Mouse (Mus musculus): ENCODE data around the gene Cfap61.

Cfap61 gene

DNA sequence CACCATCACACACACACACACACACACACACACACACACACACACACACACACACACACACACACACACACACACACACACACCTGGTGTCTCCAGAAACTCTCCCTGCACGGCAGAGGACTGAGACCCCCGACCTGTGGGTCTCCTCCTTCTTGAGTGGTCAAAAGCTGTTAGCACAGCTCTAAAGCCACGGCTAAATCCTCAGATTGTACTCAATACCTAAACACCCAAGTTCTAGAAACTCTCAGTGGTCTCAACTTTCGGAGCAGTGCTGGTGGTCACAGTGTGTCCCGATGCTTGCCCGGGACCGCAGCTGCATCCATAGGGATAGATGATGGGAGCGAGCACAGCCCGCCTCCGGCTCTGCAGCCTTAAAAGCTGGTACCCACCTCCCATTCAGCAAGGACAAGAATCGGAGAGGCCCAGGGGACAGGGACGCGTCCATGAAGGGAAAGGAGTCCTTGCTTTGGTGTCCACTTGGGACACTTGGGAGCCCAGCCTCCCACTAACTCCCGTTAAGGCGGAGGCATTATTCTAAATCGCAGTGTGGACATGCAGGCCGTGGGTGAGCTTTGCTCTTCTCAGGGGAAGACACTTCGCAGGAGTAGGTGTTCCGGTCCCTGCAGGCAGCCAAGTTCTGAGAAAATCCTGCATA, 284.4 kb downstream of the Cfap61 start:
- in situ Hi-C loops (cut with MboI, MseI), result loop anchor here (25.0 kb wide), 1 partner anchor 968 kb away; the partner anchor contains the start of gene Nkx2-2

DNA sequence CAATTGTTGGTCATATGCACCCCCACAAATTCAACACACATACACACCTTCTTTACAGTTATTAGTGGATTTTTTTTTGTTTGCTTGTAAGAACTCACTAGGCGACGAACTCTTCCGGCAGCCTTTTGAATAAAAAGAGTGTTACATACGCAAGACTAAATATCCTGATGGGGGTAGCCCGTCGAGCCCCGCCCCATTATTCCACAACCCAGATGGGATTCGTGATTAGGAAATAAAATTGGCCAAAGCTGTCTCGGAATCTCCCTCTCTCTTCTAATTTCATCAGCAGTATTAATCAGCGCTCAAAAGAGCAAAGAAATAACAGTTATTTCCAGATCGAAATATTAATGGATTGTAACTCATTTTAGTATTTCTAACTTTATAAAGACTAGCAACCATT, 285.2 kb downstream of the Cfap61 start:
- in situ Hi-C loops (cut with MboI, MseI), result loop anchor here (25.0 kb wide), 1 partner anchor 968 kb away; the partner anchor contains the start of gene Nkx2-2

DNA sequence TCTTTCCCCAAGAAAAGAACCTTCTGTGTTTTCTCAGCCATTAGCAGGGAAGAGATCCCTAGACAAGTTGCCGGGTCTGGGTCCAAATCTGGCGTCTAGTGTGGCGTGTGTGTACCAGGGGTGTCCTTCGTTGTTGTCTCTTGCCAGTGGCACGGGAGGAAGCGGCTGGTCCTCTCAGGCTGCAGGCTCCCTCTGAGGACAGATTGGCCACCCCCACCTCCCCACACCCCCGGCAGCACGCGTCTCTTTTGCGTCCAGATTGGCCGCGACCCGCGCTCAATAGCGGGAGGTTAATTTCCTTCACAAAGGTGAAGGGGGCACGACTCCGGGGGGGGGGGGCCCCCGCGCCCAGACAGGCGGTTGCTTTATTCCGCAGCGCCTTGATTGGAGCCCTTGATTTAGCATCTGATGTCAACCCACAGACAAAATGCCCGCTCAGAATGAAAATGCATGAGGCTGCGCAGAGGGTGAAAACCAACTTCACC, 286.0 kb downstream of the Cfap61 start:
- in situ Hi-C loops (cut with MboI, MseI), result loop anchor here (25.0 kb wide), 1 partner anchor 967 kb away; the partner anchor contains the start of gene Nkx2-2

DNA sequence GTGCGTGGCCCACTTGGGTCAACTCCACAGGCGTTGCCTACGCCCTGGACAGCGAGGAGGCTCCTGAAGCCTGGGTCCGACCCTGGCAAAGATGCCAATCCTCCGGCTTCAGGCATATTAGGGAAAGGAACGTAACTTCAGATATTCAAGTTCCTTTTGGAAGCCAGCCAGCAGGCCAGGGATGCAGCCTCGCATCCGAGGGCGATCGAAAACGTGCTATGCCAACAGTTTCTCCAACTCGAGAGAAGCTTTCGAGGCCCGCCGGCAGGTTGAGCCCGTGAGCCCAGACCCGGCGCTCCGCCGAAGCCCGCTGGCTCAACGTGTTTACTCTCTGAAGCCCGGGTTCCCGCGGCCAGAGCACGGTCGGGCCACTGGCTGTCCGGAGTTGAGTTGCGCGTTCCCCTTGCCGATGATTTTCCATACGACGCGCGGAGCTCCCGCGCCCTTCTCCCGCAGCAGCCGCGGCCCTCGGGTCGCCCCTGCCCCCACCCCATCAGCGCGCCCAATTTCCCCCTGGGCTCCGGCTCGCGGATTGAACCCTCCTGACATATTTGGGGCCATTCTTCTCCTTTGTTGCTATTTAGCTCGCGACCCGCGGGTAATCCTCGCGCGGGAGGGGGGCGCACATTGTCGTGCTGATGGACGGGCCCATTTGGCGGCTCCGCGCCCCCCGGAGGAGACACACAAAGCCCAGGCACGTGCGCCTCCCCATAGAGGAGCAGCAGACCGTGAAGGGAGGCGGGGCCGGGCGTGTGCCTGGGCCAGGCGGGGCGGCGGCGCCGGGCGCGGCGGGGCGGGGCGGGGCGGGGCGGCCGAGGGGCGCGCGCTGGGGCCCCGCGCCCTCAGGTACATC, 286.7 kb downstream of the Cfap61 start, which contains the start of gene Insm1:
Gene Insm1, plus strand, starts transcription at position 846 of the 853 bp plus-strand sequence.
- in situ Hi-C loops (cut with MboI, MseI), result loop anchor here (25.0 kb wide), 1 partner anchor 966 kb away; the partner anchor contains the start of gene Nkx2-2

DNA sequence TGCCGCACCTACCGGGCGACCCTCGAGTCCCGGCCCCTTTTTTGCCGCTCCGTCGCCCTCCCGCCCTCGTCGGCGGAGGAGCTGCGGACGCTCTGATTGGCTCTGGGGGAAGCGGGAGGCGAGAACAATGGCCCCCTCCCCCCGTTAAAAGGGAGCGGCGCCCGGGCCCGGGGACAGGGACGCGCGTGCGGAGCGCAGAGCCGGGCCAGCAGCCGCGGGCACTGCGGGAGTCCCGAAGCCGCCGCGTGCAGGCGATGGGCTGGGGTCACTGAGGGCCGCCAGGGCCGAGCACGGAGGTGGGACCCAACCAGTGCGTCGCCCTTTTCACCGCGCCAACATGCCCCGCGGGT, 287.3 kb downstream of the Cfap61 start:
- in situ Hi-C loops (cut with MboI, MseI), result loop anchor here (25.0 kb wide), 1 partner anchor 965 kb away; the partner anchor contains the start of gene Nkx2-2

DNA sequence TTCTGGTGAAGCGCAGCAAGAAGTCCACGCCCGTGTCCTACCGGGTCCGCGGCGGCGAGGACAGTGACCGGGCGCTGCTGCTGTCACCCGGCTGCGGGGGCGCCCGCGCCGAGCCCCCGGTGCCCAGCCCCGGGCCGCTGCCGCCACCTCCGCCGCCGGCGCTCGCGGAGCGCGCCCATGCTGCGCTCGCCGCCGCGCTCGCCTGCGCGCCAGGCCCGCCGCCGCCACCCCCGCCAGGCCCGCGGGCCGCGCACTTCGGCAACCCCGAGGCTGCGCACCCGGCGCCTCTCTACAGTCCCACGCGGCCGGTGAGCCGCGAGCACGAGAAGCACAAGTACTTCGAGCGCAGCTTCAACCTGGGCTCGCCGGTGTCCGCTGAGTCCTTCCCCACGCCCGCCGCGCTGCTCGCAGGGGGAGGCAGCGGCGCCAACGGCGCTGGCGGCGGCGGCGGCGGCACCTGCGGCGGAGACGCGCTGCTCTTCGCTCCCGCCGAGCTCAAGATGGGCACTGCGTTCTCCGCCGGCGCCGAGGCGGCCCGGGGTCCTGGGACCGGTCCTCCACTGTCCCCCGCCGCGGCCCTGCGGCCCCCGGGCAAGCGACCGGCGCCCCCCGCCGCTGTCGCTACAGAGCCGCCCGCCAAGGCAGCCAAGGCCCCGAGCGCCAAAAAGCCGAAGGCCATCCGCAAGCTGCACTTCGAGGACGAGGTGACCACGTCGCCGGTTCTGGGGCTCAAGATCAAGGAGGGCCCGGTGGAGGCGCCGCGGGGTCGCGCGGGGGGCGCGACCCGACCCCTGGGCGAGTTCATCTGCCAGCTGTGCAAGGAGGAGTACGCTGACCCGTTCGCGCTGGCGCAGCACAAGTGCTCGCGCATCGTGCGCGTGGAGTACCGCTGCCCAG, 287.9 kb downstream of the Cfap61 start:
- in situ Hi-C loops (cut with MboI, MseI), result loop anchor here (25.0 kb wide), 1 partner anchor 965 kb away; the partner anchor contains the start of gene Nkx2-2

DNA sequence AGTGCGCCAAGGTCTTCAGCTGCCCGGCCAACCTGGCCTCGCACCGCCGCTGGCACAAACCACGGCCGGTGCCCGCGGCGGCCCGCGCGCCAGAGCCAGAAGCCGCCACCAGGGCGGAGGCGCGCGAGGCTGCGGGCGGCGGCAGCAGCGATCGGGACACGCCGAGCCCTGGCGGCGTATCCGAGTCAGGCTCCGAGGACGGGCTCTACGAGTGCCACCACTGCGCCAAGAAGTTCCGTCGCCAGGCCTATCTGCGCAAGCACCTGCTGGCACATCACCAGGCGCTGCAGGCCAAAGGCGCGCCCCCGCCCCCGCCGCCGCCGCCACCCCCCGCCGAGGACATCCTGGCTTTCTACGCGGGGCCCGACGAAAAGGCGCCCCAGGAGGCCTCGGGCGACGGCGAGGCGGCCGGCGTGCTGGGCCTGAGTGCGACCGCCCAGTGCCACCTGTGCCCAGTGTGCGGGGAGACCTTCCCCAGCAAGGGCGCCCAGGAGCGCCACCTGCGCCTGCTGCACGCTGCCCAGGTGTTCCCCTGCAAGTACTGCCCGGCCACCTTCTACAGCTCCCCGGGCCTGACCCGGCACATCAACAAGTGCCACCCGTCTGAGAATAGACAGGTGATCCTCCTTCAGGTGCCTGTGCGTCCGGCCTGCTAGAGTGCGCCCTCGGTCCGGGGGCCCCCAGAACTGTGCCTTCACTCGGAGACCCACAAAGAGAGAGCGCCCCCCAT, 288.8 kb downstream of the Cfap61 start:
- in situ Hi-C loops (cut with MboI, MseI), result loop anchor here (25.0 kb wide), 1 partner anchor 964 kb away; the partner anchor contains the start of gene Nkx2-2

DNA sequence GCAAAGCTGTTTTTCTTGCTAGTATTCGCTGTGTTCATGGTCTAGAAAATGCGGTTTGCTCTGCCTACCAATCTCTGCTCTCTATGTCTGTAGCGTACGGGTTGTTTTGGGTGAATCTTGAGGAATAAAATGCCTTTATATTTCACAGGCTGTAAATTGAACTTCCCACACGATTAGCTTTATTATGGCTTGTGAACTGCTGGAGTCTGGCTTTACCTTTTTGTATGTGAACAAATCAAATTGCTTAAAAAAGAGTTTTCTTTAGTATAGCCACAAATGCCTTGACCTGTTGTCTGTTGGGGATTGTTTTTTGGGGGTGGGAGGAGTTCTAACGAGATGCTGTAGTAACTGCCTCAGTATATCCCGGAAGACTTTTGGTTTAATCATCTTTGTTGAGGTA, 289.6 kb downstream of the Cfap61 start:
- in situ Hi-C loops (cut with MboI, MseI), result loop anchor here (25.0 kb wide), 1 partner anchor 963 kb away; the partner anchor contains the start of gene Nkx2-2

DNA sequence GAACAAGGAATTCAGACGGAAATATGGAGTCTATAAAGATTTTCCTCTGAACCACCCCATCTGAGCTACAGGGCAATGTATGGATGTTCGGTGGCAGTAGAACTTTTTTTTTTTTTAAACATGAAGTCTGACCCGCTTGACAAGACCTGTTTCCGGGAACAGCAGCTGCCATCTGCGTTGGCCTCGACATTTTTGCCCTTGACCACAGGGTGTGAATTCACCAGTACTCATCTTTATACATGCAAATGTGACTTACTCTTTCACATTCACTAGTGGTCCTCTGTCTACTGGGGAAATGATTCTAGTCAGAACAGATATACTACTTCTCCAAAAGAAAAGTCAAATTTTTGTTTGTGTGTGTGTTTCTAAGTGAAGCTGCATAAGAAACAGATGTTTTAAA, 291.2 kb downstream of the Cfap61 start:
- in situ Hi-C loops (cut with MboI, MseI), result no loop called here

DNA sequence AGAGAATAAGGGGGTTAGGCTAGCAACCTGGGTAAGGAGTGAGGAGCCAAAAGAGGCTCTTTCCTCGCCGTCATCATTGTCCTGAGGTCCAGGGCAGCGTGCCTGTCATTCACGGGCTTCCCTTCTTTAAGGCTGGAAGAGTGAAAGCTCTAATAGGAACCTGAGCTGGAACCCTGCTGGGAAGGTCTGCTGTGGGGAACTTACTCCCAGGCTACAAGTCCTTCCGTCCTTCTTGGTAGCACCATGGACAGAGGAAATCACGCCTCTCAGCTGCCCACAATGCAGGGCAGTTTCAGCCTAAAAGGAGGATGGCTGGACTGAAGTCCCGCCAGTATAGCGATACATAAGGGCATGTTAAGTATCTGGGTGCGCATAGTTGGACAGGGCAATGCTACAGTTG, 291.9 kb downstream of the Cfap61 start:
- in situ Hi-C loops (cut with MboI, MseI), result no loop called here

DNA sequence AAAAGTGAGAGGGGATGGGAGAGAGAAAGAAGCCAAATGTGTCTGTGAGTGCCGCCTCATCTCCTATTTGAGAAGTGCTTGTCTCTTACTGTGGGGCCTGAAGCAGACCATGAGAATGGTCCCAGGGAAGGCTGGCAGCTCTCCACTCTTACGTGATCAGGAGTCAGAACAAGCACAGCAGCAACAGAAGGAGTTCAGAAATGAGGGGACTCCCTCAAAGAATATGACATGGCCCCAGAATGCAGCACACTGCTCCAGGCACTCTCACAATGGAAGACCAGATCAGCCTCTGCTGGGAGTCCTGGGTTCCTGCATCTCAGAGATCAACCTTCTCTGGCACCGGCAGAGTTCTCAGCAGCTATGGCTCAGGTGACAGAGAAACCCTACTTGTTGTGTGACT, 293.1 kb downstream of the Cfap61 start:
- in situ Hi-C loops (cut with MboI, MseI), result no loop called here

DNA sequence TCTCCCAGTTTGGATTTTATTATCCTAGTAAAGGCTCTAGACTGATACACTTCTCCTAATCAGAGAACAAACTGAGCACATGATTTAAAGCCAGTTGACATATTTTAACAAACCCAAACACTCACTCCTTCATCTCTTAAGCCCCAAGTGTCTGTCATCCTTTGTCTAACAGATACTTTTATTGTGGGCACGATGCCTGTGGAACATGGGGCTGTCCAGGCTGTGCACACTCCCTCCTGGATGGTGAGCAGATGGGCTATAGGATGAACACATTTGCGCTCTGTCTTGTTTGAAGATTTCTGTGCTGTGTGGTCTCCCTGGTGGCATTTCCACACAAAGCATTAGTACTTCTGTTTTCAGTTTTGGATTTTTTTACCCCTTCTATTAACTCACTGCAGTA, 293.9 kb downstream of the Cfap61 start:
- in situ Hi-C loops (cut with MboI, MseI), result no loop called here

DNA sequence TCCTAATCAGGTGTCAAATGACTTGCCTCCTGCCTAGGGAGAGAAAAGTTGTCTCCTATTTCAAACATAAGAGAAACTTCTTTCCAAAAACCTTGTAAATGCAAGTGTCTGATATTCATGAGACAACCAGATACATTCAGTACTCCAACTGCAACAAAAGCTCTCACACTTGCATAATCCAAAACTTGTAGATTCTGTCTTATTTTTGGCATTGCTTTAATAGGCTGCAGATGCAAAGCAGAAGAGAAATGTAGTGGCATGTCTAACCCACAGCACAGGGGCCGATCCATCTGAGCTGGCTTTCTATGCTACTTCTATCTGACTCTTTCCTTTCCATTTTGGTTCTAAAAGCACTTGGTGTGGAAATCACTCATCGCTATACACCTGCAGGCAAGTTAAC, 296.9 kb downstream of the Cfap61 start:
- in situ Hi-C loops (cut with MboI, MseI), result no loop called here

DNA sequence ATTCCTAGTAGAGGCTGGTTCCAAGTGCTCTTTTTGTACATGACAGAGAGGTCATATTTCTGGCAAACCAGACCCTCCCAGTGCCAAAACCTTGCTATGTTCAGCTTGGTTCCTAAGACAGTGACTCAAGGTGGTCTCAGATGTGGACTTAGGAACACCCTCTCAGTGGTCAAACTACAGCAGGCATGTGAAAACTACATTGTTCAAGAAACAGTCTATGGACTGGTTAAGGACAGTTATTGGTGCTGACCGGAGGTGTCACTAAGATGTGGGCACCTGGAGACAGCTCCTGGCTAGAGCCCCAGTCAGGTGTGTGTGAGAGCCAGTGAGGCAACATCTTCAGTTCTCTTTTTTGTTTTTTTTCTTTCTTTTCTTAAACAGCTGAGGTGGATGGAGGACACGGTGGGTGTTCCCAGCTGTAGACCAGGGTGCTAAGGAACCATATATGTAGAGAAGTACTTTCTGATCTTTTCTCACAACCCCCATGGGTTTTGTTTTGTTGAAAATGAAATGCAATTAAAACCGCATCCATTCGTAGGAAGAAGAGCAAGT, 304.7 kb downstream of the Cfap61 start:
- in situ Hi-C loops (cut with MboI, MseI), result no loop called here

DNA sequence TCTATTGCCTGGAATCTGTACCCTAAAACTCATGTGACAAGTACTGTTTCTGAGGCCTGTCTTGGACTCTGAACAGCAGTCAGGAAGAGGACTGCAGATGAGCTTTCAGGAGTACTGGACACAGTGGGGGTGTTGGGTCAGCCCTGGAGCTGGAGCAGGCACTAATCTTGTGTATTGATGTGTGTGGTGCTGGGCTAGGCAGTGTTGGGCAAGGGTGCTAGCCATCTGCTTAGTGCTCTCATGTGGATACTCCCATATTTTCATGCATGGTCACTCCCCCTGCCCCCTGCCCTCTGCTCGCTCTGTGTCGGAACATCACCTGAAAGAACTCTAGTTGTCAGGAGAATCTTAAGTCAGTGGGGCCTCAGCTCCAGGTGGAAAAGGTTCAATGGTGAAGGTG, 309.5 kb downstream of the Cfap61 start:
- in situ Hi-C loops (cut with MboI, MseI), result no loop called here

DNA sequence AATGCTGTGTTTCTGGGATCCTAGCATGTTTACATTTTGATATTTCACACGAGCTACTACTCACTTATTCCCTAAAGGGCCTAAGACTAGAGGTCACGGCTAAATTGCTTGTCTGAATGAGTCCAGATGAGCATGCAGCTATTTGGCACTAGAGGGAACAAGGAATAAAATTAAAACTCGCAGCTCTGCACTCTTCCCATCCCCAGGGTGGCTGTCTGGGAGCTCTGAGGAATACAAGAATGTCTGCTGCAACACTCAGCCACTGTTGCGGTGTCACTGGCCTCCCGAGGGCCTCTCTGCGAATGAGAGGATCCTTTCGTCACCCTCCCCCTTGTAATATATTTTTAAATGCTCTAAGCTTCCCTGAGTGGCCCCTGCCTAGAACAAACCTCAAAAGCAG, 310.8 kb downstream of the Cfap61 start:
- in situ Hi-C loops (cut with MboI, MseI), result no loop called here

DNA sequence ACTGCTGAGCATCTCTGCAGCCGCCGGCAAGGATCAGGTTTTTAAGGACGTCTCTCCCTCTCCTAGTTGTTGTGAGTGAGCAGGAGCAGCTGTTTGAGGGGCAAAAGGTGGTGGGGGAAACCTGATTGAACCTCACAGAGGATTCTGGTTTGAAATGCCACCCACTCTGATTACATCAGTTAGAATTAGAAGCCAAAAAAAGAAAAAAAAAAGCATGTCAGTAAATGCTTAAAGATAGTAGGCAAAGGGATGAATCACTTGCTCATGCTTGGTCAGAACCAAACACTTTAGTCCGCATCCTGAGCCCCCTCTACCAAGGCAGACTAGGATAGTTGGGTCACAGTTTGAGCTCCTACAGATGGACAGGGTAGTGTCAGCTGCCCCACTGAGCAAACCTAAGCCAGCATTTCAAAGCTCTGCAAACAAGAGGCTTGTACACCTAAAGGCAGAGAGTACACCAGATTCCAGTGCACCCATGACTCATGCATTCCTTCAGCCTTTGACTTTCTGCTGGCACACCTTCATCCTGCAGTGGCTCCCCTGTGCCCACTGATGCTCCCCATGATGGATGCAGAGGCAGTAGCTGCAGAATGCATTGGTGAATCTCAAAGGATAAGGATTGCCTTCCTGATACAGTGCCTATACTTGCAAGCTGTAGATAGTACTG, 312.0 kb downstream of the Cfap61 start:
- in situ Hi-C loops (cut with MboI, MseI), result no loop called here

DNA sequence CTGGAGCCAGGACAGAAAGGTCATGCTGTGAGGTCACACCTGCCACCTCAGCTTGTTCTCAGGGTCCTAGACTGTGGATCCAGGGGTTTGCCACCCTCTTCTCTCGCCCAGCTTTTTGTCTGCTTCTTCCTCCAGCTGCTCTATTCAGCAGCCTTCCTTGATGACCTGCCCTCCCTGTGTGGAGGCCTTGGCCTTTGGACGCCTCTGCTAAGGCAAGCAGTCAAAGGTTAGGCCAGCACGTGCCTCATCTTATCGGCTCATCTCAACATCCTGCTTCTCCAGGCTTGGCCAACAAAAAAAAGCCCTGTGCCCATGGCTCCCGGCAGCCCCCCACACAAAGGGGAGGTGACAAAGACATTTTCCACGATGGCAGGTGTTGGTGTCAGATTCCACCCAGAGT, 313.0 kb downstream of the Cfap61 start:
- in situ Hi-C loops (cut with MboI, MseI), result no loop called here

DNA sequence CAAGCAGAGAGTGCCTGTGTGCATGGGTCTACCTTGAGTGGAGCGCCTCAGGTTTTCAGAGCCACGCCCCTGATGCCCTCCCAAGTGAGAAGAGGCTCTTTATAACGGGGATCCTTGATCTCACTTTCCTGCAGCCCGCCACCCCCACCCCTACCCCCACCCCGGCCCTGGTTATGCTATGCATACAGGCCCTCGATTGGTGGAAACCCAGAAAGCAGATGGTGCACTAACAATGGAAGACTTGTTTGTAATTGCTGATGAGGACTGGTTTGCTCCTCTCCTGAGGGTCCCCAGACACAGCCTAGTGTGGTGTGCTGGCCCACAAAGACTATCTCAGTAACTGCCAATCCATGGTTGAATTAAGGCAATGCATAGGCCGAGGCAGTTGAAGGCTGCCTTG, 314.4 kb downstream of the Cfap61 start:
- in situ Hi-C loops (cut with MboI, MseI), result no loop called here

Data from T-helper 1 cell (primary cell).